Mouse (Mus musculus) liver, adult 2 months (tissue): ENCODE results near the gene Ltb.

ENCODE experiments used
- CTCF ChIP-seq: fragments of 200-500 bp; IDR thresholded peaks from 2 replicates; pipeline ENCODE4 v1.5.1; 2011; ENCODE audit warnings: low read depth, low read length, control low read depth
- POLR2A ChIP-seq: fragments of 200-500 bp; IDR thresholded peaks from 2 replicates; pipeline ENCODE4 v1.6.1; 2011; ENCODE audit warnings: low read length, control low read depth; ENCODE audit not compliant: insufficient read depth; ENCODE audit errors: extremely low read depth

GRCm38 (mm10) chr17:35146139-35146538 lies 48.1 kb upstream of the Ltb start:
- no peak for TF ChIP-seq CTCF
- no peak for TF ChIP-seq POLR2A
